Mouse (Mus musculus) forebrain, embryonic 14.5 days (tissue): ENCODE data around the gene Tmprss11d. TPM values are rescaled to one million over a fixed set of nuclear protein-coding genes. Genes with fewer than 3 reads are reported as not detected.
"Not testable (repeated sequence)": the region's sequence is repeated elsewhere in the genome, so short reads cannot be mapped to it uniquely, and the experiment has no call there.

Experiments used
- ATAC-seq: fragments of 200-750 bp; cut with Nextera tagmentation; 2 replicates; pipeline ENCODE4 v1.8.0; 2017; ENCODE audit warnings: mild to moderate bottlenecking, moderate library complexity
- DNase-seq: peaks from one replicate; pipeline ENCODE4 v3.0.0-alpha.2; 2015; ENCODE audit warnings: low spot score
- H3K27ac ChIP-seq: fragments of 300-500 bp; sonication (generic); 2 replicates; pipeline ENCODE4 v1.5.1; 2014; ENCODE audit warnings: low read depth, mild to moderate bottlenecking, control low read depth, low read length, moderate library complexity
- H3K27me3 ChIP-seq: fragments of 300-500 bp; sonication (generic); replicated peaks from 2 replicates; pipeline ENCODE4 v1.6.1; 2014; ENCODE audit warnings: low read length, control low read depth, mixed read lengths; ENCODE audit not compliant: control insufficient read depth, insufficient read depth
- H3K36me3 ChIP-seq: fragments of 300-500 bp; sonication (generic); 2 replicates; pipeline ENCODE4 v1.6.1; 2014; ENCODE audit warnings: low read length, control low read depth; ENCODE audit not compliant: control insufficient read depth, insufficient read depth
- H3K4me1 ChIP-seq: fragments of 300-500 bp; sonication (generic); 2 replicates; pipeline ENCODE4 v1.6.1; 2014; ENCODE audit warnings: antibody characterized with exemption, low read length, control low read depth; ENCODE audit not compliant: control insufficient read depth, insufficient read depth
- H3K4me2 ChIP-seq: fragments of 300-500 bp; sonication (generic); 2 replicates; pipeline ENCODE4 v1.6.1; 2014; ENCODE audit warnings: mild to moderate bottlenecking, control low read depth, low read length
- H3K4me3 ChIP-seq: fragments of 300-500 bp; sonication (generic); 2 replicates; pipeline ENCODE4 v1.5.1; 2014; ENCODE audit warnings: low read depth, low read length, control low read depth
- H3K9ac ChIP-seq: fragments of 300-500 bp; sonication (generic); 2 replicates; pipeline ENCODE4 v1.6.1; 2014; ENCODE audit warnings: mild to moderate bottlenecking, low read length, control low read depth, moderate library complexity
- H3K9me3 ChIP-seq: fragments of 300-500 bp; sonication (generic); replicated peaks from 2 replicates; pipeline ENCODE4 v1.6.1; 2016; ENCODE audit warnings: low read length, control low read depth, mixed read lengths; ENCODE audit not compliant: control insufficient read depth
- WGBS: fragments of 180-500 bp; shearing (Covaris S2); extraction: QIAGEN DNeasy Blood & Tissue Kit; methylation state at CpG from one replicate; pipeline ENCODE4 v1.1.7; 2014; 5-methylcytosine and 5-hydroxymethylcytosine counted together
- polyA plus RNA-seq: library from polyadenylated mRNA; unstranded; fragments of >200 nt; fragmentation: Nextera tagmentation; extraction: Ambion mirVana; gene quantifications from 2 replicates; pipeline ENCODE4 v1.2.1, GENCODE M21; 2014

Gene Tmprss11d
- polyA plus RNA-seq, 1 experiment from 2014 or later = not detected

DNA sequence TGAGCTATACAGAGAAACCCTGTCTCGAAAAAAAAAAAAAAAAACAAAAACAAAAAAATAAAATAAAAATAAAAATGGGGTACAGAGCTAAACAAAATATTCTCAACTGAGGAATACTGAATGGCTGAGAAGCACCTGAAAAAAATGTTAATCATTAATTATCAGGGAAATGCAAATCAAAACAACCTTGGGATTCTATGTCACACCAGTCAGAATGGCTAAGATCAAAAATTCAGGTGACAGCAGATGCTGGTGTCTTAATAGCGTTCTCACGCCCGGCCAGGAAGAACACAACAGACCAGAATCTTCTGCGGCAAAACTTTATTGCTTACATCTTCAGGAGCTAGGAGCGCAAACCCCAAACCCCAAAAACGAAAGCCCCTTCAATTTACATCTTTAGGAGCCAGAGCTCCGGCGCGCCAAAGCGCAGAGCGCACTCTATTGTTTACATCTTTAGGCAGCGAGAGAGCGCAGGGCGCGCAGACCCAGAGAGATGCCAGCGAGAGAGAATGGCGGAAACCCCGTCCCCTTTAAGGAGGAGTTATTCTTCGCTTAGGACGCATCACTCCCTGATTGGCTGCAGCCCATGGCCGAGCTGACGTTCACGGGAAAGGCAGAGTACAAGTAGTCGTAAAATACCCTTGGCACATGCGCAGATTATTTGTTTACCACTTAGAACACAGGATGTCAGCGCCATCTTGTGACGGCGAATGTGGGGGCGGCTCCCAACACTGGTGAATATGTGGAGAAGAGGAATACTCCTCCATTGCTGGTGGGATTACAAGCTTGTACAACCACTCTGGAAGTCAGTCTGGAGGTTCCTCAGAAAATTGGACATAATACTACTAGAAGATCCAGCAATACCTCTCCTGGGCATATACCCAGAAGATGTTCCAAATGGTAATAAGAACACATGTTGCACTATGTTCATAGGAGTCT lies 54.9 kb downstream of the Tmprss11d start:
- H3K9ac ChIP-seq = peak overlapping the region; percentile 17; the same call in 1 of the 2 replicates
- peak; percentile 89 for ATAC-seq
- H3K9me3 ChIP-seq, H3K27me3 ChIP-seq, H3K27ac ChIP-seq, DNase-seq, H3K4me1 ChIP-seq, H3K36me3 ChIP-seq: not testable (repeated sequence)
- peak overlapping the region; percentile 36 for H3K4me2 ChIP-seq
- H3K4me3 ChIP-seq = peak overlapping the region; percentile 26
- 53% methylated on average over 26 of the region's 30 CpGs for WGBS

- no peak overlapping the region for H3K4me3 ChIP-seq
- ATAC-seq (no peak), DNase-seq (no peak)
- H3K27me3 ChIP-seq = no peaks in the 10 kb centered on the region
- WGBS = 75% methylated on average over 5 of the region's 5 CpGs
- H3K27ac ChIP-seq = no peak overlapping the region
- H3K4me2 ChIP-seq = no peak overlapping the region
- no peaks in the 10 kb centered on the region for H3K9me3 ChIP-seq
- H3K36me3 ChIP-seq = no peaks in the 10 kb centered on the region
- H3K4me1 ChIP-seq = no peaks in the 10 kb centered on the region
- no peak overlapping the region for H3K9ac ChIP-seq
Measured at GRCm38 (mm10) chr5:86306116-86306515, 67.1 kb downstream of the Tmprss11d start.

DNA sequence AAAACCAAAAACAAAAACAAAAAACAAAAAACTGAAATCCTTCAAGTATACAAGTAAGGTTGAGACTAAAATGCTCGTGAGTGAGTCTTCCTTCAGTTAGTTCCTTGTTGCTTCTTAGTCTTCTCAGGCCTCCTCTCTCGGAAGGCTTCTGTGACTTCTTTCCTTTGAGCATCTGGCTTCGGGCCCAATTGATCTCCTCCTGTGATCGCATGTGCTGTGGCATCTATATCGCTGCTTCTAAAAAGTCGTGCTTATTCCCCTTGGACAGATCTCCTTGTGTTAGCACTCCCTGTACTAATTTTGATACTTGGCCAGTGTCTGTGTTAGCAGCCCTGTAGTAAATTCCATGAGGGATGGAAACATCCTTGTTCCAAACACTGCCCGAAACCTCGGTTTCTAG lies 69.3 kb downstream of the Tmprss11d start:
- Histone ChIP-seq H3K27me3 (no peaks in the 10 kb centered on the region), H3K27ac (no peak overlapping the region), H3K4me1 (no peaks in the 10 kb centered on the region), H3K36me3 (no peaks in the 10 kb centered on the region), H3K9me3 (no peaks in the 10 kb centered on the region), H3K9ac (no peak overlapping the region), H3K4me3 (no peak overlapping the region), H3K4me2 (no peak overlapping the region)
- ATAC-seq (no peak), DNase-seq (no peak)
- 85% methylated on average over 8 of the region's 8 CpGs for WGBS

DNA sequence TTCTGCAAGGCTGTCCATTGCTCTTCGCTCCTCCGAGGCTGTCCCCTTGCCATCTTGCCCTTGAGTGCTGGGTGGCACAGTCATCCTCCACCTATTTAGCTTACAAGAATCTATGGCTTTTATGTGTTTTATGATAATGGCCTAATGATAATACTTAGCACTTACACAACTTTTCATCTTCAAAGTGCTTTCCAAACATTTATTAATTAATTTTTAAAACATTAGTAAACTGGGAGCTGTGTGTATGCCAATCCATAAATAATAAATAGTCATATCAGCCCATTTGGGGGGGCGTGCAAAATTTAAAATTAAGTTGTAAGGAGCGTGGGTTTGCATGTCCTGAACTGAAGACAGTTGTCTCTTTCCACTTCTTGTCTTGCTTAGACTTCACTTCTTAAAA lies 84.0 kb downstream of the Tmprss11d start, which contains the start of gene Tmprss11c:
Gene Tmprss11c (minus strand): TSS at position 101 of the 400 bp plus-strand sequence.
- Histone ChIP-seq H3K4me2 (no peak within 1 kb of the TSS), H3K4me1 (no peaks in the 10 kb centered on the region), H3K4me3 (no peak within 1 kb of the TSS), H3K36me3 (no peaks in the 10 kb centered on the region), H3K9me3 (no peaks in the 10 kb centered on the region), H3K9ac (no peak within 1 kb of the TSS), H3K27ac (no peak within 1 kb of the TSS), H3K27me3 (no peaks in the 10 kb centered on the region)
- DNase-seq = no peak
- no peak for ATAC-seq
- 84% methylated on average over 4 of the region's 4 CpGs for WGBS

Other genes starting within 250 kb of the Tmprss11d start
- gene Uba6, start 200.6 kb downstream of the Tmprss11d start, polyA plus RNA-seq = 18.9 and 25.9 TPM in 2 replicates
- gene Gnrhr, start 175.5 kb downstream of the Tmprss11d start, polyA plus RNA-seq = not detected in 2 replicates
- gene Tmprss11c, start 84.1 kb downstream of the Tmprss11d start, polyA plus RNA-seq = not detected in 2 replicates
- gene Tmprss11a, start 95.6 kb upstream of the Tmprss11d start, polyA plus RNA-seq = 0.06 TPM in 1 of 2 replicates, not detected in the other
- gene Tmprss11g, start 145.2 kb upstream of the Tmprss11d start, polyA plus RNA-seq = not detected in 2 replicates